ENCODE assay signal across 14 mouse cellular contexts in the genomic region with DNA sequence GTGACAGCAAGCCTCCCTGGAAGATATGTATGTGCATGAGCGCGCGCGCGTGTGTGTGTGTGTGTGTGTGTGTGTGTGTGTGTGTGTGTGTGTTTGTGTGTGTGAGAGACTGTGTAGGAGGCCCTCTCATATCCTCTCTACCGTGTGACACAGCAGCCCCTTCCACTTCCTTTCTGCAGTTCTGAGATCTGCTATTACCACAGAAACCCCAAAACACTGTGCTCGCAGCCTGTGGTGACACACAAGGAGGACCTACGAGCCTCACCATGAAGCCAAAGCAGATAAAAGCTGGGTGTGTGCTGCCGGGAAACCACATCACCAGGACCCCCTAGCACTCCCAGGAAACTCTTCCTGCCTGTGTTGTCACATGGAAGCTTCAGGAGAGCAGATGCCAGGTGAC. TPM values are rescaled to one million over a fixed set of nuclear protein-coding genes. Genes with fewer than 3 reads are reported as not detected.
A peak's percentile ranks its signal among the peaks of the same experiment; 100 is the strongest.
DNase-seq lines count a peak whose midpoint lies in the region; ATAC-seq lines count a peak whose summit lies in the region.
"Had no signal": no experiment of that assay in that cellular context is flagged by ENCODE, and none has a peak within 500 bp of the region (broad histone marks: within the 10 kb centered on the region; RNA-seq: fewer than 3 reads in every experiment).

No protein-coding gene starts in this region.

- peak; percentile 39 for DNase-seq in forebrain, embryonic 11.5 days (ENCODE audit: low spot score)
- peak; percentile 82 for DNase-seq in thymus, postnatal 0 days (ENCODE audit: low spot score)
- no peak for DNase-seq in frontal cortex, postnatal 25 days (ENCODE audit: low spot score in 2 of 2)
- DNase-seq in layer of hippocampus, adult 18-20 months (ENCODE audit: low spot score in 2 of 2): no peak
- DNase-seq: adrenal gland, postnatal 36 days; gastrocnemius, postnatal 25 days; heart, postnatal 4 days had no signal

- H3K4me3 ChIP-seq in forebrain, embryonic 11.5 days (ENCODE audit: low read depth, low read length): no peak overlapping the region
- no peak overlapping the region for H3K4me3 ChIP-seq in forebrain, embryonic 15.5 days
- H3K4me3 ChIP-seq in forebrain, embryonic 12.5 days (replicated peaks): no peak overlapping the region
- H3K4me3 ChIP-seq: left cerebral cortex, adult 2 months had no signal

- no peaks in the 10 kb centered on the region for H3K27me3 ChIP-seq in forebrain, embryonic 11.5 days (ENCODE audit: control insufficient read depth, insufficient read depth, low read length)
- H3K27me3 ChIP-seq in forebrain, embryonic 15.5 days: no peaks in the 10 kb centered on the region
- no peaks in the 10 kb centered on the region for H3K27me3 ChIP-seq in forebrain, embryonic 12.5 days

- no peak overlapping the region for H3K9ac ChIP-seq in forebrain, embryonic 11.5 days (ENCODE audit: low read length)
- no peak overlapping the region for H3K9ac ChIP-seq in forebrain, embryonic 15.5 days (replicated peaks)
- H3K9ac ChIP-seq in forebrain, embryonic 12.5 days: no peak overlapping the region

- H3K4me2 ChIP-seq in forebrain, embryonic 11.5 days (ENCODE audit: low read depth, low read length, severe bottlenecking): no peak overlapping the region
- no peak overlapping the region for H3K4me2 ChIP-seq in forebrain, embryonic 15.5 days (replicated peaks)
- no peak overlapping the region for H3K4me2 ChIP-seq in forebrain, embryonic 12.5 days

- 92% methylated on average over 9 of the region's 9 CpGs for WGBS in forebrain, embryonic 11.5 days
- WGBS in forebrain, embryonic 15.5 days: 84% methylated on average over 9 of the region's 9 CpGs
- WGBS in forebrain, embryonic 12.5 days: 89% methylated on average over 9 of the region's 9 CpGs

- ATAC-seq in forebrain, embryonic 11.5 days (replicated peaks; ENCODE audit: low FRiP score): no peak
- no peak for ATAC-seq in forebrain, embryonic 15.5 days (replicated peaks)
- ATAC-seq in activated CD4-positive, CD25-positive, alpha-beta regulatory T cell, adult 4 months: peak; percentile 99
- peak; percentile 93 for ATAC-seq in megakaryocyte, adult 5-6 weeks (ENCODE audit: poor library complexity, severe bottlenecking)
- ATAC-seq in forebrain, embryonic 12.5 days (ENCODE audit: low FRiP score): no peak
- ATAC-seq: midbrain, embryonic 16.5 days had no signal

- no peak overlapping the region for H3K27ac ChIP-seq in forebrain, embryonic 11.5 days (ENCODE audit: low read depth, low read length)
- H3K27ac ChIP-seq in forebrain, embryonic 15.5 days (replicated peaks): no peak overlapping the region
- no peak overlapping the region for H3K27ac ChIP-seq in forebrain, embryonic 12.5 days
- H3K27ac ChIP-seq: kidney, postnatal 0 days; left cerebral cortex, adult 2 months had no signal

- H3K4me1 ChIP-seq in forebrain, embryonic 11.5 days (replicated peaks; ENCODE audit: control insufficient read depth, insufficient read depth, low read length): no peaks in the 10 kb centered on the region
- H3K4me1 ChIP-seq in forebrain, embryonic 15.5 days: no peaks in the 10 kb centered on the region
- no peaks in the 10 kb centered on the region for H3K4me1 ChIP-seq in forebrain, embryonic 12.5 days

- H3K9me3 ChIP-seq in forebrain, embryonic 11.5 days (ENCODE audit: control insufficient read depth, low read length): no peaks in the 10 kb centered on the region
- no peaks in the 10 kb centered on the region for H3K9me3 ChIP-seq in forebrain, embryonic 15.5 days
- no peaks in the 10 kb centered on the region for H3K9me3 ChIP-seq in forebrain, embryonic 12.5 days

- no peaks in the 10 kb centered on the region for H3K36me3 ChIP-seq in forebrain, embryonic 11.5 days (ENCODE audit: control insufficient read depth, insufficient read depth, low read length)
- no peaks in the 10 kb centered on the region for H3K36me3 ChIP-seq in forebrain, embryonic 15.5 days
- H3K36me3 ChIP-seq in forebrain, embryonic 12.5 days (replicated peaks): no peaks in the 10 kb centered on the region

RNA-seq across cellular contexts. Expression of a gene that starts 28.1 kb away (rescaled TPM):
- 8.1 and 9.3 TPM in 2 replicates for polyA plus RNA-seq in forebrain, embryonic 11.5 days (2014; fragmentation: Nextera tagmentation; extraction: Ambion mirVana)
- polyA plus RNA-seq in forebrain, embryonic 15.5 days (2015; fragmentation: Nextera tagmentation; extraction: Ambion mirVana): 9.2 and 11.1 TPM in 2 replicates
- polyA plus RNA-seq in activated CD4-positive, CD25-positive, alpha-beta regulatory T cell, adult 4 months (2017; shearing (Covaris generic)): 1 to 10 TPM; 7.6 to 8.1 TPM
- 111 and 122 TPM in 2 replicates for total RNA-seq in megakaryocyte, adult 5-6 weeks (2015)
- 145 and 157 TPM in 2 replicates for total RNA-seq in megakaryocyte, adult 5-6 weeks (2017)
- 13.4 and 14.9 TPM in 2 replicates for polyA plus RNA-seq in thymus, postnatal 0 days (2015; fragmentation: Nextera tagmentation; extraction: Ambion mirVana)
- 10 to 100 TPM; 11.0 to 12.7 TPM for total RNA-seq in layer of hippocampus, adult 18-20 months (2021)
- polyA plus RNA-seq in forebrain, embryonic 12.5 days (2016; fragmentation: Nextera tagmentation; extraction: Ambion mirVana): 8.4 and 8.6 TPM in 2 replicates

RNA-seq across cellular contexts. Expression of a gene that starts 30.5 kb away (rescaled TPM):
- 0.39 and 0.43 TPM in 2 replicates for polyA plus RNA-seq in forebrain, embryonic 11.5 days (2014; fragmentation: Nextera tagmentation; extraction: Ambion mirVana)
- polyA plus RNA-seq in forebrain, embryonic 15.5 days (2015; fragmentation: Nextera tagmentation; extraction: Ambion mirVana): 1.3 TPM in 2 replicates
- polyA plus RNA-seq in activated CD4-positive, CD25-positive, alpha-beta regulatory T cell, adult 4 months (2017; shearing (Covaris generic)): under 1 TPM; 0.17 to 0.44 TPM
- total RNA-seq in megakaryocyte, adult 5-6 weeks (2015): 0.09 TPM in 1 of 2 replicates, not detected in the other
- 0.07 and 0.12 TPM in 2 replicates for total RNA-seq in megakaryocyte, adult 5-6 weeks (2017)
- 0.23 and 0.26 TPM in 2 replicates for polyA plus RNA-seq in thymus, postnatal 0 days (2015; fragmentation: Nextera tagmentation; extraction: Ambion mirVana)
- total RNA-seq in layer of hippocampus, adult 18-20 months (2021): 1 to 10 TPM; 2.7 to 3.7 TPM
- polyA plus RNA-seq in forebrain, embryonic 12.5 days (2016; fragmentation: Nextera tagmentation; extraction: Ambion mirVana): 0.81 and 0.84 TPM in 2 replicates

Comparison
In these comparisons a context has a peak if more than half of its experiments do, and no peak if none do; other contexts are left out.
1. ATAC-seq: peak in activated CD4-positive, CD25-positive, alpha-beta regulatory T cell, adult 4 months (single experiment) and megakaryocyte, adult 5-6 weeks (single experiment); none in forebrain, embryonic 11.5 days (single experiment), forebrain, embryonic 15.5 days (single experiment) and forebrain, embryonic 12.5 days (single experiment).
2. DNase-seq: peak in forebrain, embryonic 11.5 days (single experiment) and thymus, postnatal 0 days (single experiment); none in frontal cortex, postnatal 25 days (0 of 2) and layer of hippocampus, adult 18-20 months (0 of 2).